Mouse (Mus musculus) left cerebral cortex, adult 8-10 months (tissue): ENCODE data around the gene Krt13. TPM values are rescaled to one million over a fixed set of nuclear protein-coding genes. Genes with fewer than 3 reads are reported as not detected.
A peak's percentile ranks its signal among the peaks of the same experiment; 100 is the strongest.

Experiments used
- DNase-seq, 2 experiments: peaks; one replicate each; pipeline ENCODE4 v3.0.0; 2022; ENCODE audit warnings: low spot score in 2 of 2
- total RNA-seq, 4 experiments: library from RNA; stranded (reverse); gene quantifications; 2 replicates each; pipeline ENCODE4 v1.2.4; 2022

Gene Krt13
- total RNA-seq = not detected

DNA sequence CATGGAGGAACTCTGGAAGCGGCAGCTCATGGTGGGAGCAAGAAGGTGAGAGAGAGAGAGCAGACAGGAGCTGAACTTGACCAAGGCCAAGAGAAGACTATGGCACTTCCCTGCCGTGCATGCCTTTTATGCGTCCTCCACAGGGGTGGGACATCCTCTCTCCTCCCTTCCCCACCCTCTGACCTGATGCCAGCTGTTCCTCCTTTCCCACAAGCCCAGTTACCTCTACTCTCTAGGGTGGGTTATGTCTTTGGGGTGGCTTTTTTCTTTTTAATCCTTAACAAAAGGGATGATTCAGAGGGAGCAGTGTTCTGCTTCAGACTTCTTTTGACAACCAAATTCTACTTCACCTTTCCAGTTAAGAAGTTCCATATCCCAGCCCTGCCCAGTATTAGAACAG is at the start of gene Krt13:
TSS of gene Krt13 (minus strand) at position 101 of the 400 bp plus-strand sequence.
- DNase-seq = no peak

DNA sequence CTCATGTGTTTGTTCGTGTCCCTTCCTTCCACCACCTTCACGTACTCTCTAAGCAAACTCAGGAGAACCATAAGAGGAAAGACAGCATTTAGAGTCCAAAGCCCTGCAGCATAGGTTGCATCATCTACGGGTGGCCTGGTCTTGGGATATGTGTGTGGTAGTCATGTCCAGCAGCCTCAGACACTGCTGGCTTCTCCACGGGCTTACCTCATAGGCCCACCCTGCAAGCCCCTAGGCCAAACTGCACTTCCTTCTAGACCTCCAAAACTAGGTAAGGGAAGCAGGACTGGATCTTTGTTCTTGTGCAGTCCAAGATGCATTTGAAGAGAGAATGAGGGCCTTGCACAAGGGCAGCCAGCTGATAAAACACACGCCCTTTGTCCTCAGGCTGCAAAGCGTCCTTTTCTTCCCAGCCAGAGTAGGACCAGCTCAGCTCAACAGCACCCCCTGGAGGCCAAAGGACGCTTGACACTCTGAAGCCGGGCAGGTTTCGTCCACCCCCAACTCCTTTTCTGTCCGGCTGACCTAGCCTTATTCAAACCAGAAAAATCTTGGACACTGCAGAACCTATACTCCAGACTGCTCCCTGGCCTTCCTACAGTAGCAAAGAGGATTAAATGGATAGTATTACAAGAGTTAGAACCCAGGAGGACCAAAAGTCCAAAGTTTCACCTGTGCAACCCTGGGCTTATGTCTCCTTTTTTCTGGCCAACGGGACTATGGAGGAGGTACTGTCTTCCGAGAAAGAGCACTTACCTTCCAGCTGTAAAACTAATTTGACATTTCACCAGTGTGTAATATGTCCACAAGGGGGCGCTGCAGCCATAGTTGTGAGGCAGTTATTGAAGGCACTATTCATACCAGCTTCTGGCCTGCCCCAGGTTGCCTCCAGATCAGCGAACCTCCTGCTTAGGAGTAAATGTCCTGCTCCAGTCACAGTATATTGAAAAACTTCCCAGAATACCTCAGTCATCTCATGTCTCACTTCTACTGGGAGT is 47.7 kb upstream of the Krt13 start:
- DNase-seq = peak; percentile 38 to 68

DNA sequence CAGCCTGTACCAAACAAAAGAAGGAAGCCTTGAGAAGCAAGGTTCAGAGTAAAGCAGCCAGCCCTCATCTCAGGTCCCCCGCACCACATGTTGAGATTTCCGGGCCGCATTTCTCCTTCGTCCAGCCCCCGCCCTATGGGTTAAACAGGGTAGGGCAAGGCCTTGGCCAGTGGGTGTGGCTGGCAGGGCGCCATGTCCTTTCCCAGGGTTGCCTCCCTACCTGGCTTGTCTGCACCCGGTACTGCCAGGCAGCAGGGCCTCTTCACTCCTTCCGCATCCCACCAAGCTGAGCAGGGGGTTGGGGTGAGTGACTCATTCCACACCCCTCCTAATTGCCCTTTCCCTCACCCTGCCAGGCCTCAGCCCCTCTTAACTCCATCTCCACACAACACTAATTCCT is 46.7 kb upstream of the Krt13 start:
- DNase-seq = no peak

DNA sequence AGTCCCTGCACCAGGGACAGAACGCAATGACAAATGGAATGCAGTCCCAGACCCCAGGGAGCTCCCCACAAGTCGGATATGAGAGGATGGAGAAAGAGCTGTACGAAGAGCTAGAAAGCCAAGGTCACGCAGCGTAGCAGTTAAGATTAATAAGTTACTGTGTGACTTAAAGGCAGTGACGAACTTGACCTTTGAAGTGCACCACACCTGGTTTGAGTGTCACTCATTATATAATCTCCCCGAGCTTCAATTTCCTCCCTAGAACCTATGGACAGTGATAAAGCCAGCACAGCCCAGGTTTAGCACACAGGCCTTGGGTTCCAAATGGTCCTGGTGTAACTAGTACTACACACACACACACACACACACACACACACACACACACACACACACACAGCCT is 43.0 kb upstream of the Krt13 start:
- DNase-seq = no peak

DNA sequence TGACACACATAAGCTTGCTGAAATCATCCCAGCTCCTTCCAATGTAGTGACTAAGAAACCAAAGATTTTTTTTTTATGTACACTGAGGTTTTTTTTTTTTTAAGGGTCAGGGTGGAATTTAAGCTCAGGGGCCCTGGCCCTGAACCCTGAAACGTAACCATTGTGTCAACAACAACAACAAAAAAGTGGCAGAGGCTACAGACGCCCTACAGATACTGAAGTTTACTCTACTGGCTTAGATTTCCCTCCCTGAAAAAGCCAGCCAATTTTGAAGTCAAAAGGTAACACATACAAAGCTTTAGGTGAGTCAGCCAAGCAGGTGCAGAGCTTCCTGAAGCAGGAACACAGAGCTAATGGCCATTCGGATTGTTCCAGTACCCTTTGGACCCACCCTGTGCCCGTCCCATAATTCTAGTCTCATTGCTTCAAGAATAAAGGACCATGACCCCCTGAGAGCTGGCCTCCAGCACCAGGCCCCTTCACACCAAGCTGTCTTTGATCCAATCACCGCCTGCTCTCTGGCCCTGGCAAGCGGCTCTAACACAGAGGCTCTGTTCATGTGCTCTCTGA is 36.6 kb upstream of the Krt13 start:
- DNase-seq = no peak

DNA sequence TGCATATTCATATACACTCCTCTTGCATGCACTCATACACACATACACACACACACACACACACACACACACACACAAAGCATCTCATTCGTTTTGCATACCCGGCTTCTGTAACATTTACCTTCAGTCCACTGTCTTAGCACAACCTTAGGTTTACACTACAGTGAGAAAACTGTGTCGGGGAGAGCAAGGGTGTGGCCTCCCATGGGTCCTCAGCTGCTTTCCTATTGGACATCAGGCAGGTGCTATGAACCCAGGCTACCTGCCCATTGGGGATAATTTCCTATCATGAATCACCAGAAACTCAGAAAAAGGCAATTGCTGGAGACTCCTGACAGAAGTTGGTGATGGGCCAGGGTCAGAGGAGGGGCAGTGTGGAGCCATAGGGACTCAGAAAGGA is 36.0 kb upstream of the Krt13 start:
- DNase-seq = no peak

DNA sequence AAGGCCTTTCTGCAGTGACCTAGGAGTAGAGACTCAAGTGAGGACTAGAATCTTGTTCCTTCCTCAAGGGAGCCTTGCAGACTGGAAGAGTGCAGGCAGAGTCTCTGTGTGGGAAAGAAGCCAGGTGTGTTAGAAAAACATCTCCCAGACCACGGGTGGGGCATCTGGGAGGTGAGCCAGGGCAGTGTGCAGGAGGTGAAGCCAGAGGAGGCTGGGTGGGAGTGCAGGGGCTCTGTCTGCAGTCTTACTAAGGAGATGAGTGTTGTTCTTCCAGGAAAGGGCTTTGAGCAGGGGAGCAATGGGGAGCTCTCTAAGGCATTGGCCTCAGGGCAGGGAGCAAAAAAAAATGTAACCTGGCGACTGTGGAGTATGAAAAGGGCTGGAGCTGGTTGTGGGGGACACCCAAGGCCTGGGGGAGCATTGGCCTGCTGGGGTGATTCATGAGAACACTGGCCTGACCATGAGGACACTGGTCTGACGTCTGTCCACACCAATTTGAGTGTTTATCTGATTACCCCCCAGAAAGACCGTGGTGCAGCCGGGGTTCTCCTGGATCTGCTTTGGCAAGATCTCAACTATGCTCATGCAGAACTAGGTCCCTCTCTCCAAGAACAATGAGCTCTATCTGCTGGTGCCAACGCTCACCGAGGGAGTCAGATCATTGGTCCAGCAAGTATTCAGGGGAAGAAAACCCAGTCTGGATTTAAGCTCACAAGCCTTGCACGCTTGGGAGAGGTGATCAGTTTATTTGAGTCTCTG is 34.3 kb upstream of the Krt13 start:
- DNase-seq = no peak

DNA sequence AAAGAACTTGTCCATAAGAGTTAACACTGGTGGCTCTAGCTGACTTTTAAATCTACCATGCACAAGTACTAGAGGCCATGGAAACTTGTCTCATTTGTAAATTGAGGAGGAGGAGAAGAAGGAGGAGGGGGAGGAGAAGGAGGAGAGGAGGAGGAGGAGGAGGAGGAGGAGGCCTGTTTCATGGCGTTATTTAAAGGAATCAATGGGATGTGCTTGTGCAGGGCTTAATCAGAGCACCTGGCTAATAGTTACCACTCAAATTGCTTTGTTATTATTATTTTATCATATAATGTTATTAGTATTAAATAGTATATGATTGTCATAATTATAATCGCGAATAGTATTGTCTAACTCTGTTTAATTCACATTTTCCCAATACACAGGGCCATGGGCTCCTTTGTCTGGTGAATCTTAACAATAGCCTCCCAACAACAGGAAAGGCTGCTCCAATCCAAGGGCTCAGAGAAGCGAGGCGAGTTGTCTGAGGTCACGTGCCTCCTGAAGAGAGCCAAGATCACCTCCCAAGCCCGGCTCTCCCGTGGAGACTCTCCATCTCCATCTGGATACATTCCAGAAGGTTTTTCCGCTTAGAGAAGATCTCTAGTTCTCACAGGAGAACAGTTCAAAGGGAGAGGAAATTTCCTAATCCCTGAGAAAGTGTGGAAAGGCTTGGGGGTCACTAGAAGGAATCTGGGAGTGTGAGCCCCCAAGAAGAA is 27.4 kb upstream of the Krt13 start, which contains the start of gene Krt19:
TSS of gene Krt19 (minus strand) at position 51 of the 716 bp plus-strand sequence.
- no peak for DNase-seq

DNA sequence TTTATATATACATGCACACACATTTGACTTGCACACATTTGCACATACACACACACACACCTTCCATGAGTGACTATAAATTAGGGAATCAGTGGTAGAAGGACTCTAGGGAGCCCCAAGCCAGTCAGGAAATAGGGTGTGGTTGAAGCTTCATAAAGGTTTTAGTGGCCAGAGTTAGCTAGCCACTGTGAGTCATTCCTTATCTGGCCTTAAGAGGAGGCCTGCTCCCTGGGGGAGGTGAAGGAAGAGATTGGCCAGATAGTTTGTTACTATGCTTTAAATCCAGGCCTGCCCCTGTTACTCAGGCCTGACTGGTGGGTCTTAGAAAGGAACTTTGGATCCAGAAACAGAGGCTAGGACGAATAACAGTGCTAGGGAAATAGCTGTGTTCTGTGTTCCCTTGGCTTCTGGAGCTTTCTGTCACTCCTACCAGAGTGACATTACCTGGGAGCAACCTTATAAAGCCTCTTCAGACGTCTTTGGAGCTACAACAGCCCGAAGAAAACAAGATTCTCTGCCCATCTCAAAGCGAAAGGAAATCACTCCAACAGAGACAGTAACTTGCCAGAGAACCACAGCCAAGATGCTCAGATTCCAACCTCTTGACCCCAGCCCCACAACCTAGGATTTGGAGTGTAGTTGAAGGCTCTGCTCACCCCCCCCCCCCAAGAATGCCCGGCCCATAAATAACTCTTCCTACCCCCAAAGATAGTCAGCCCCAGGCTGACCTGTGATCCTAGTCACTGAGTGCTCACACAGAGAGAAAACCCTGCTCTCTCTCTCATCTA is 26.4 kb upstream of the Krt13 start:
- no peak for DNase-seq

DNA sequence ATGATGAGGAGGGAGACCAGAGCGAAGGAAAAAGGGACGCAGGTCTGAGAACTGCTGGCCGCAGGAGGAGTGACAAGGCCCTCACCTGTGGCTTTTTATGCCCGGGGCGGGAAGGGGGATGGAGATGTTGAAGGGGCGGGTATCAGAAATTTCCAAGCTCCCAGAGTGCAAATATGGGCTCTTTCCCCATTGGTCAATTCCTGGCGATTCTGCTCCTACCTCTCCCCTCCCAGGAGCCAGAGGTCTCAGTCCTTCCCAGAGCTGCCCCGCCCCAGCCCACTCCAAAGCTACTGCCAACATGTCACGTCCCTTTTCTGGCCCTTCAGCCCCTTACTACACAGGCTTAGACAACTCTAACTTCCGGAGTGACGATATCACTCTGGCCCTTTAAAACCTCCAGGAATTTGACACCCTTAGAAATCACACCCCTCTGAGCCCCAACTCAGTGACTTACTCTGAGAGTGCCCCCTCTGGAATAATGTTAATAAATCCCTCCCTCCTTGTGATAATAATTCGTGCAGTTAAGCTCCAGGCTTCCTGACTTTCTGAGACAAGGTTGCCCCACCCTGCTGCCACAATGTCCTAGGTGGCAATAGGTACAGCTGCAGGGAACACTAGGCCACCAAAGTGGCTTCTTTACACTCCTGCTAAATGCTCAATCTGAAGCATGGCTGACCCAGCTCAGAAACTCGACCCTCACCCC is 24.6 kb upstream of the Krt13 start:
- no peak for DNase-seq

DNA sequence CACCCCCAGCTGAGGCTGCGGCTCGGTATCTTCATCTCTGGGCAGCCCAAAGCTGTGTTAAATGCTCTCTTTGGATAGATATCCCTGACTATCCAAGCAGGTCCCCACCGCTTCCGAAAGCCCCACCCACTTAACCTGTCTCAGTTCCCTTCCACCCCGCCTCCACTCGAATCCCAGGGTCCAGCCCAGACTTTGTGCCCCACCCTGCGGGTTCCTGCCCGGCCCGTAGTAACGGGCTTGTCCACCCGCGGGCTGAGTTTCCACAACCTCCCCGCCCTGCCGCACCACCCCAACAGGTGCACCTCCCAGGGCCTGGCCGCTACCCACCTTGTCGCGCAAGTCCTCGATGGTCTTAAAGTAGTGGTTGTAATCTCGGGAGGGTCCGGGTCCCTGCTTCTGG is 23.7 kb upstream of the Krt13 start:
- DNase-seq = no peak

DNA sequence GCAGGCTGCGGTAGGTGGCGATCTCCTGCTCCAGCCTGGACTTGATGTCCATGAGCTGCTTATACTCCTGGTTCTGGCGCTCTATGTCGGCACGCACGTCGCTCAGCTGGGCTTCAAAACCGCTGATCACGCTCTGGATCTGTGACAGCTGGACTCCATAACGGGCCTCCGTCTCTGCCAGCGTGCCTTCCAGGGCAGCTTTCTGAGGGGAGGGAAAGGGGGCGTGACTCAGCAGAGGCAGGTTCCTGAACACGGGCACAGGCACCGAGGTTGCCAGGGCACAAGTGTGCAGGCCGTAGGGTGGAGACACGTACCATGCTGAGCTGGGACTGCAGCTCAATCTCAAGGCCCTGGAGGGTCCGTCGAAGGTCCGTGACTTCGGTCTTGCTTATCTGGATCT is 19.6 kb upstream of the Krt13 start:
- no peak for DNase-seq

DNA sequence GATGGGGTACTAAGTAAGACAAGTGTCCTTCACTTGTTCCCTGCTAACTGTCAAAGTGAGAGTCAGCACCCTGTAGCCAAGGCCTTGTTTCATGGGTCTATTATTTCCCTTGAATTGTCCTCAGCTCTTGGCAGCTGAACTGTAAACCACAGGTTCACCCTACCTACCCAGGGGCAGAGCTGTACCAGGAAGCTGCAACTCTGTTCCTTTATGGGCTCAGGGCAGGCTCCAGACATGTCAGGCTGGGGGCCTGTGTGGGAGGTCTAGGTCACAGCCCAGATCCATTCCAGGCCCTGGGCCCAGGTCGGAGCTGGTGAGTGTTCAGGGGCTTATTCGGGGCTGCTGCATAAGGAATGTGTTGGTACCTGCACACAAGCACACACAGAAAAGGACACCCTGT is 18.0 kb upstream of the Krt13 start:
- DNase-seq = no peak

DNA sequence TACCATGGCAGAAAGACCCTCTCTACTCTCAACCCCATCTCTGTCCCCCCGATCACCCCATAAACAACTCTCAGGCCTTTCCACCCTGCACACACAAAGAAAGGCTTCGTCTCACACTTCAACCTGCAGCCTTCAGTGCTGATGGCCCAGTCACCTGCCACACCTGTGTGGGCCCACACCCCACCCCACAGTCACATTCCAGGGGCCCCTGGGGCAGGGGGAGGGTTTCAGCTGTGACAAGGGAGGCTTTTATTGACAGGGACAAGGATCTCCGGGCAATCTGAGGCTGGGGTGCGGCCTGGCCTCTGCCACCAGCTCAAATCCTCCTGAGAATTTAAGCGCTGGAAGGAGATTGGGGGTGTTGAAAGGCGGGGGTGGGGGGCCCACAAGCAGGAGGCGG is 17.4 kb upstream of the Krt13 start:
- no peak for DNase-seq

DNA sequence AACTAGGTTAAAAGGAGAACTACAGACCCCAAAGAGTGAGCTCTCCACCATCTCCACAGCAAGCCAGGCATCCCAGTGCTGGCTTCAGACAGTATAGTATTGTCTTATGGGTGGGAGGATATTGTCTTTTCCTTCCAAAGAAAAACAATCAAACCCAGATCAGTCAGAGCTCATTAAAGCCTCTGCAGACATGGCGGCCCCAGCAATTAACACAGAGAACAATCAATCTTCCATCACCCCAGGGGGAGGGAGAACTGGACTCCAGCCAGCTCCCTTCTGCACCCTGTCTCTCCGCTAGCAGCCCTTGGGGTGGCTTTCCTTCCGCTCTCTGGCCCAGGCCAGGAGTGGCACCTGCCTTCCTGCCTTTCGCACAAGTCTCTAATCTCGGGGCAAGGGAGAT is 16.3 kb upstream of the Krt13 start:
- no peak for DNase-seq

DNA sequence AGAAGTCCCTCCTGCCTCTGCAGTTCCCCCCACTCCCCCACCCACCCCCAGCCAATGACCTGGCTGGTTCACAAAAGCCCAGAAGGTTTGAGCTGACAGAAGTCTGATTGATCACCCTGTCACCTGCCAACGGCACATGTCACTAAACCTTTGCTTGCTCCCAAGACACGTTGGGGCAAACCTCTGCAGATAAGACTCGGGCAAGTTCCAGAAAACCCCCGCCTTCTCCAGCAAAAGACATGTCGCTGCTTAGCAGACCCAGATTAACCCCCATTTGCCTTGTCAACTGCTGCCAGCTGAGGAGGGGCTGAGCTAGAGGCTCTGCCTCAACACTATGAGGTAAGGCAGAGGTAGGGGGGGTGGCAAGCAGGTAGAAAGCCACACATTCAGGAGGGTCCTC is 15.2 kb upstream of the Krt13 start:
- DNase-seq = no peak

DNA sequence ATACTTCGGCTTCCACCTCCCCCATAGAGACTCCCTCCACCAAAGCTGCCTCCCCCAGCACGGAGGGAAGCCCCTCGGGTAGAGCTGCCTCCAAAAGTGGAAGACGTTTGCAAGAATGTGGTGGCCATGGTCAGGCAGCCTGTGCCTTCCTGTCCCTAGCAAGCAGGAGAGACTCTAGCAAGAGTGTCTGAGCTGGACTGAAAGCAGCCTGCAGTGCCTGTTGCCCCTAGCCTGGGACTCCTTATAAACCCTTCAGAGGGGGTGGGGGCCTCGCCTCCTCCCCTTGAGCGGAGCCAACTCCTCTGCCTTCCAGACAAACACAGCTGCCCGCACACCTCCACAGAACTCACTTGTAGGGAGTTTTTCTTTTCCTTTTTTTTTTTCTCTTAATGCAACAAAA is 14.4 kb upstream of the Krt13 start, which contains the start of gene Krt15:
TSS of gene Krt15 (minus strand) at position 198 of the 400 bp plus-strand sequence.
- DNase-seq = no peak

DNA sequence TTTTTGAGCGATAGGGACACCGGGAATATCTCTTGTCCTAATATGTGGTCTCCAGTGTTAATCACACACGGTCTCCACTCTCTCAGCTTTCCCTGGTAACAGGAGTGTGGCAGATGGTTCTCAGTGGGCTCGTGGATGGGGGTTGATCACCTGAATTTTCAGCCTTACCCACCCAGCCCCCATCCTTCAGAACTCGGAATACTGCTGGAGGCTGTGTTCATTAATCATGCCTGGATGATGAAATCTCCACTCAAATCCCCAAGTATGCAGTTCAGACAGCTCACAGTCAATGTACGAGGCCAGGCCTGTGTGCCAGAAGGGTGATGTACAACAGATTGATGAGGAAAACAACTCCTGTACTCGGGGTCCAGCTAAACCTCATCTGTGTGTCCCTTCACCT is 3.5 kb upstream of the Krt13 start:
- DNase-seq = no peak

DNA sequence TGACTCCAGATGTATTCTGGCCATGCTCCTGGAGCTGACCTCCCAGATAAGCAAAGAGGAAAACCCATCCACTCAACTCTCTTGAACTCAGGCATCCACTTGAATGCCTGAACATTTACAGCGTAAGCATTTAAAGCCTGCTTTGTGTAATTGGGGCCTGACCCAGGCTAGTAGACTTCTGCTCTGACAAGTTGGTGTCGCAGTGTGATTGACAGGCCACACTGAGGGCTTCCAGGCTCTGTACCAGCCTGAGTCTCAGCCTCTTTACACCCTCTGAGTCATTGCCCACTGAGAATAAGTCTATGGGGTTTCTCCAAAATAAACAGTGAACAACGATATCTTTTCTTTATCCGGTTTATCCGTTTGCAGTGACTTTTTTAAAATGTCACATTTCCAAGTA is 1.0 kb downstream of the Krt13 start:
- no peak for DNase-seq

DNA sequence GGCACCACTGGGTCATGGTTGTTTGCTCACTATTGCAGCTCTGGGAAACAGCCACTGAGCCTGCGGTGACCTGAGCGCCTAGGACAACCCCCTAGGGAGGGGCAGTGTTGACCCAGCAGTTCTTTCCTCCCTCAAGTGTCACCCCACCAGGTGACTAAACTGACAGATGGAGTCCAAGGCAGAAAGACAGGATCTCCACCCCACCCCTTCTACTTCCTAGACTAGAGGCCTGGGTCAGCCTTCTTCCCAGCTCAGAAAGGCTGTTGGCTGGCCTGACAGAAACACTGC is 7.7 kb downstream of the Krt13 start:
- DNase-seq = no peak
